Mouse (Mus musculus) retina, postnatal 7 days (tissue): ENCODE measurements around the gene Gm3139.
"Not testable (repeated sequence)": the region's sequence is repeated elsewhere in the genome, so short reads cannot be mapped to it uniquely, and the experiment has no call there.

Experiments
- DNase-seq: peaks from one replicate; pipeline ENCODE4 v3.0.0-alpha.2; 2012; ENCODE audit warnings: low read depth, low spot score

Gene Gm3139

GRCm38 (mm10) chr5:94525987-94526386 is at the start of gene Gm3139:
Gene Gm3139, plus strand, starts transcription at chr5:94526287.
- not testable (repeated sequence) for DNase-seq
